Mouse (Mus musculus) layer of hippocampus, postnatal 14 days (tissue): ENCODE measurements around the gene Acp5. TPM values are rescaled to one million over a fixed set of nuclear protein-coding genes. Genes with fewer than 3 reads are reported as not detected.

Experiments
- DNase-seq, 2 experiments: peaks; one replicate each; pipeline ENCODE4 v3.0.0; 2021 to 2022; ENCODE audit warnings: low spot score in 2 of 2, mixed read lengths in 1 of 2
- total RNA-seq, 2 experiments: library from RNA; stranded (reverse); gene quantifications; 2 replicates each; pipeline ENCODE4 v1.2.3; 2021

Gene Acp5
- total RNA-seq, 2 experiments from 2014 or later: 0.44 to 0.86 TPM

- peak; percentile 85 to 87 for DNase-seq
These were observed 7.9 kb upstream of the Acp5 start for GRCm38 (mm10) chr9:22143108-22144037.

- DNase-seq: no peak
These were observed 4.2 kb upstream of the Acp5 start for GRCm38 (mm10) chr9:22139746-22140145.

GRCm38 (mm10) chr9:22138480-22138879 lies 3.0 kb upstream of the Acp5 start:
- no peak for DNase-seq

DNA sequence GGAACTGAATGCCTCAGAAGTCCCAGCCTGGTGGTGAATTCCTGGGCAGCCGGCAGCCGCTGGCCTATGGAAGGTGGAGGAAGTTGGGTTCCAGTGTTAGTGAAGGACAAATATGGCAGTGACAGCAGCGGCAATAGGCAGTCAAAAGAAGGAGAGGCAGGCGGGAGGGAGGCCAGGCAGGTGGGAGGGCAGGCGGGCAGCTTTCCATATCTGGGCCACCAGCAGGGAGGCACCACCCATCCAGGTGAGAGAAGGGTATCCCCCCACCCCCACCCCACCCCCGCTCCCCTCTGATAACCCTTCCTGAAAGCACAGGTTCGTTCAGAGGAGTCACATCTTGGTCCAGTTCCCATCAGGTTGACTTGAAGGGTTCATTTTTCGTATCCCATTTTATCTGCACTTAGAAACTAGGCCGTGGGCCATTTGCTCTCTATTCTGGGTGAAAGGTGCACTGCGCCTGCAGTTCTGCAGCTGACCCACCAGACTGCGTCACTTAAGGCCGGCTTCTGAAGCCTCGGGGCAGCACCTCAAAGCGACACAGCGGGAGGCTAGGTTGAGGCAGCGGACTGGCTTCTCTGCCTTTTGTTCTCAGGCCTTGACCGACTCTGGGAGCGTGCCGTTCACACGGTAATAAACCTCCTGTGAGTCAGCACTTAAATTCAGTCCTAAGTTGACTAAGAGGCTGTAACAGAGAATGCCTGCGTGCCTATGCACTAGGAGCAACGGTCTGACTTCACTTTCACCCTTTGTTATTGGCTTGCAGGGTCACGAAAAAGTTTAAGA lies 1.4 kb upstream of the Acp5 start:
- DNase-seq: no peak

DNA sequence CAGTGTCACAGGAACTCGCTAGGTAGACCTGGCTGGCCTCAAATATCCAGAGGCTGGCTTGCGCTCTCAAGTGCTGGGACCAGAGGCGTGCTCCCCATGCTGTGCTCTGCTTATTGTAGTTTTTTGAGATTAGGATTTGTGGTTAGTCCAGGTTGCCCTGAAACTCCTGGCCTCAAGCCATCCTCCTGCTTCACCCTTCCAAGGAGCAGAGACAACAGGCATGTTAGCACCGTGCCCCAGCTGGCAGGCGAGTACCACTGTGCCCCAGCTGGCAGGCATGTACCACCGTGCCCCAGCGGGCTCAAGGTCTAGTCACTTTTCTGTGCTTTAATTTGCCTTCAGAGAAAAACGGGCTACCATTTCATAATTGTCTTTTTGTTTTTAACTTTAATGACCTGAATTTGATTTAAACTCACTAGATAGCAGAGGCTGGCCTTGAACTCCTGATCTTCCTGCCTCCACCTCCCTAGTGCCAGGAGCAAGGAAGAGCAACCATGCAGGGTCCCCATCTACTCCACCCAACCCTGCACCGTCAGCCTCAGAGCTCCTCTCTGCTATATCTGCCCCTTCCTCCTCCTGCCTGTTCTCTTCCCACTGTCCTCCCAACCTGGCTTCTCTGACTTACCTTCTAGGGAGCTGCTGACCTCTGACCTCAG lies 395 bp downstream of the Acp5 start:
- no peak for DNase-seq

- DNase-seq: no peak
These were observed 1.1 kb downstream of the Acp5 start for GRCm38 (mm10) chr9:22134246-22134890.

DNA sequence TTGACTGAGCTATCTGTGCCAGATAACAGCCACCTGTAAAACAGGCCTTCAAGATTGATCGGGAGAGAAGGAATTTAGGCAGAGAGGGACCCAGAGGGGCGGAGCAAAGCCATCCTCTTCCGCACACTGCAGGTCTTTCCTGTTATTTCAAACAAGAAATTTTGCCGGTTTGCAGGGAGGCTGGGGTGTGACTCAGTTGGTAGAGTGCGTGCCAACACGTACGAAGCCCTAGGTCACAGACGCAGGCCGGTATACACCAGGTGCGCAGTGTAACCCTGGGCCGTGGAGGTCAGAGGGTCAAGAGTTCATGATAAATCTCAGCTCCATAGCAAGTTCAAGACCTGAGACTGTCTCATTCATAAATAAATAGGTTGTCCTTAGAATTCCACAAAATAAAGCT lies 3.3 kb downstream of the Acp5 start:
- no peak for DNase-seq

- DNase-seq: no peak
These were observed 4.1 kb downstream of the Acp5 start for GRCm38 (mm10) chr9:22131226-22131981.

DNA sequence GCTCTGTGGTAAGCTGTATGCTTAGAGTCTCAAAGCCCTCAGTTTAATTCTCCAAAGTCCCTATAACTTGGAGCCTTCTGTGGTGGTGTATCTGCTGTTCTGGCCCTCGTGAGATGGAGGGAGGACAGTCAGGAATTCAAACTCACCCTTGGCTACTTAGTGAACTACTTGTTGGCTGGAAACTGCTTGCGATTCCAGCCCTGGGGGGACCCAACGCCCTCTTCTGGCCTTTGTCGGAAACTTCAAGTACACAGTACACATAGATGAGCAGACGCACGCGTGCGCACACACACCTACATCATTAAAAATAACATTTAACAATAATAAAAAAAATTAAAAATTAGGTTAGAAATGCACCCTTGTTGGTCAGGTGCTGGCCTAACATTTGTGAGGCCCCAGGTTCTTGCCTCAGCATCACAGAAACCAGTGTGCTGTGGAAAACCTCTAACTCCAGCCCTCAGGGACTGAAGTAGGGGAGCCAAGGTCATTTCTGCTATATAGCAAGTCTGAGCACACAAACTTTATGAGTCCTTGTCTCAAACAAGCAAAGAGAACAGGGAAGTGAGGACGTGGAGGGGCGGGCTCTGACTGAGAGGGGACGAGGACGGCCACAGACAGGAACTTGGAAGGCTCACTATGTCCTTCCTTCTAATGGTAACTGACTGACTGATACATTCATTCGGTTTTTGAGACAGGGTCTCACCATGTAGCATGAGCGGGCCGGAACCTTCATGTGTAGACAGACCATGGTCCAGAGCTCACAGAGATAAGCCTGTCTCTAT lies 10.1 kb downstream of the Acp5 start:
- DNase-seq: no peak

- DNase-seq: no peak
These were observed 11.3 kb downstream of the Acp5 start for GRCm38 (mm10) chr9:22124169-22124568.

DNA sequence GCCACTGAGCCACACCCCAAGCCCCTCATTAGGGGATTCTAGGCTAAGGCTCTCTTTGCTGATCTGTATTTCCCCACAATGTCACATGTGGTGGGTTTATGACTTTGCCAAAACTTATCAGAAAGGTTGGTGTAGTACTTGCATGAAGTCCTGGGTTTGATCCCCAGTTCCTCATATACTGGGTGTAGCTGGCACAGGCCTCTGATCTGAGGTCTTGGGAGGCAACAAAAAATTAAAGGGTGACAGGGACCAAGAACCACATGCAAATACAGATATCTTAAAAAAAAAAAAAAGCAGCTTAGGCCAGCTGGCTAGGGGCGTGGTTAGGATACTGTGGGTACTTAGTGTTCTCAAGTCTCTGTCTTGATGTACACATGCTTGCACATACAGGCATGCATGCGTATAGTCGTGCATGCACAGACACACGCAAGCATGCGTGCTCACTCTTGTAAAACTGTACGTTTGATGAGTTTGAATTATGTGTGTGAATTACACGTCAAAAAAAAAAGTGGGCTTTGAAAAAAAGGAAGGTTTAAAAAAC lies 12.4 kb downstream of the Acp5 start:
- no peak for DNase-seq

GRCm38 (mm10) chr9:22122005-22122404 lies 13.5 kb downstream of the Acp5 start:
- no peak for DNase-seq

GRCm38 (mm10) chr9:22121545-22121944 lies 14.0 kb downstream of the Acp5 start:
- no peak for DNase-seq

GRCm38 (mm10) chr9:22119543-22119942 lies 16.0 kb downstream of the Acp5 start:
- peak in 1 of 2 experiments; percentile 13 for DNase-seq

GRCm38 (mm10) chr9:22117754-22118456 lies 17.6 kb downstream of the Acp5 start:
- peak; percentile 28 to 55 for DNase-seq

- peak; percentile 93 to 97 for DNase-seq
These were observed 18.6 kb downstream of the Acp5 start, which contains the start of gene Elof1 for GRCm38 (mm10) chr9:22116740-22117426. Gene Elof1, minus strand, starts transcription at chr9:22117172.

- DNase-seq: no peak
These were observed 19.4 kb downstream of the Acp5 start for GRCm38 (mm10) chr9:22116086-22116485.

DNA sequence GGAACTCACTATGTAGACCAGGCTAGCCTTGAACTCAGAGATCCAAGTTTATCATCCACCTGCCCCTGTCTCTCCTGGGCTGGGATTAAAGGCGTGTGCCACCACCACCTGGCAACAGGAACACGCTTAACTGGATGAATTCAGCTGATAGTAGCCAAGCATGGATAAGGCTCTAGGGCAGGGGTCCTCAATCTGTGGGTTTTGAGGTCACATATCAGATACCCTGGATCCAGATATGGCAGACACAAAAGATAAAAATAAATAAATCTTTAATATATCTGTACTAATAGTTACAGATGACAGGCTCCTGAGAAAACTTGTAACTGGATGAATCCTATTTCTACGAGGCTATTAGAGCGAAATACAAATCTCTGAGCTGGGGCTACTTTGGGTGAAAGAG lies 19.9 kb downstream of the Acp5 start:
- DNase-seq: no peak
